Mouse (Mus musculus) embryonic facial prominence, embryonic 12.5 days (tissue): ENCODE data around the gene Usp12. TPM values are rescaled to one million over a fixed set of nuclear protein-coding genes. Genes with fewer than 3 reads are reported as not detected.

Experiments
- ATAC-seq: fragments of 200-750 bp; cut with Nextera tagmentation; 2 replicates; pipeline ENCODE4 v1.8.0; 2017; ENCODE audit not compliant: insufficient number of reproducible peaks, insufficient read depth, low FRiP score, low TSS enrichment
- H3K27ac ChIP-seq: fragments of 300-500 bp; sonication (generic); 2 replicates; pipeline ENCODE4 v1.5.1; 2016; ENCODE audit warnings: mild to moderate bottlenecking
- H3K27me3 ChIP-seq: fragments of 300-500 bp; sonication (generic); 2 replicates; pipeline ENCODE4 v1.6.1; 2016; ENCODE audit warnings: mild to moderate bottlenecking, moderate library complexity
- H3K36me3 ChIP-seq: fragments of 300-500 bp; sonication (generic); 2 replicates; pipeline ENCODE4 v1.6.1; 2016; ENCODE audit warnings: mild to moderate bottlenecking
- H3K4me1 ChIP-seq: fragments of 300-500 bp; sonication (generic); 2 replicates; pipeline ENCODE4 v1.6.1; 2016
- H3K4me2 ChIP-seq: fragments of 300-500 bp; sonication (generic); replicated peaks from 2 replicates; pipeline ENCODE4 v1.6.1; 2016; ENCODE audit warnings: mild to moderate bottlenecking, moderate library complexity
- H3K4me3 ChIP-seq: fragments of 300-500 bp; sonication (generic); 2 replicates; pipeline ENCODE4 v1.5.1; 2016; ENCODE audit warnings: mild to moderate bottlenecking
- H3K9ac ChIP-seq: fragments of 300-500 bp; sonication (generic); 2 replicates; pipeline ENCODE4 v1.6.1; 2016; ENCODE audit warnings: mild to moderate bottlenecking, moderate library complexity
- H3K9me3 ChIP-seq: fragments of 300-500 bp; sonication (generic); 2 replicates; pipeline ENCODE4 v1.6.1; 2016; ENCODE audit warnings: mild to moderate bottlenecking, moderate library complexity
- WGBS: fragments of 180-500 bp; shearing (Covaris S2); methylation state at CpG from one replicate; pipeline ENCODE4 v1.1.7; 2016; 5-methylcytosine and 5-hydroxymethylcytosine counted together
- polyA plus RNA-seq: library from polyadenylated mRNA; unstranded; fragments of >200 nt; fragmentation: Nextera tagmentation; extraction: Ambion mirVana; gene quantifications from 2 replicates; pipeline ENCODE4 v1.2.1, GENCODE M21; 2016

The Usp12 gene
- polyA plus RNA-seq, 1 experiment from 2014 or later = 20.3 TPM

GRCm38 (mm10) chr5:146794084-146794852 is 538 bp downstream of the Usp12 start:
- peak overlapping the region; percentile 89 for H3K9ac ChIP-seq
- peak overlapping the region; percentile 82 for H3K4me3 ChIP-seq
- H3K4me2 ChIP-seq = peak overlapping the region; percentile 60
- peak; percentile 61 for ATAC-seq
- H3K36me3 ChIP-seq = no peaks in the 10 kb centered on the region
- 1% methylated on average over 65 of the region's 83 CpGs for WGBS
- H3K4me1 ChIP-seq = peaks cover 24% of the 10 kb centered on the region
- no peaks in the 10 kb centered on the region for H3K9me3 ChIP-seq
- peak overlapping the region; percentile 85 for H3K27ac ChIP-seq
- no peaks in the 10 kb centered on the region for H3K27me3 ChIP-seq

- no peaks in the 10 kb centered on the region for H3K27me3 ChIP-seq
- H3K4me3 ChIP-seq = peak overlapping the region; percentile 82
- H3K9ac ChIP-seq = peak overlapping the region; percentile 89
- peak overlapping the region; percentile 60 for H3K4me2 ChIP-seq
- H3K36me3 ChIP-seq = no peaks in the 10 kb centered on the region
- H3K27ac ChIP-seq = peak overlapping the region; percentile 85
- peaks cover 24% of the 10 kb centered on the region for H3K4me1 ChIP-seq
- ATAC-seq = no peak
- no peaks in the 10 kb centered on the region for H3K9me3 ChIP-seq
- 9% methylated on average over 18 of the region's 18 CpGs for WGBS
Observed at GRCm38 (mm10) chr5:146793630-146794083, 1.1 kb downstream of the Usp12 start.

- H3K27ac ChIP-seq = no peak overlapping the region
- H3K27me3 ChIP-seq = no peaks in the 10 kb centered on the region
- peaks cover 24% of the 10 kb centered on the region for H3K4me1 ChIP-seq
- H3K9ac ChIP-seq = no peak overlapping the region
- H3K9me3 ChIP-seq = no peaks in the 10 kb centered on the region
- no peak overlapping the region for H3K4me3 ChIP-seq
- no peaks in the 10 kb centered on the region for H3K36me3 ChIP-seq
- ATAC-seq = no peak
- WGBS = 72% methylated on average over 7 of the region's 7 CpGs
- no peak overlapping the region for H3K4me2 ChIP-seq
Observed at GRCm38 (mm10) chr5:146792140-146792791, 2.5 kb downstream of the Usp12 start.

DNA sequence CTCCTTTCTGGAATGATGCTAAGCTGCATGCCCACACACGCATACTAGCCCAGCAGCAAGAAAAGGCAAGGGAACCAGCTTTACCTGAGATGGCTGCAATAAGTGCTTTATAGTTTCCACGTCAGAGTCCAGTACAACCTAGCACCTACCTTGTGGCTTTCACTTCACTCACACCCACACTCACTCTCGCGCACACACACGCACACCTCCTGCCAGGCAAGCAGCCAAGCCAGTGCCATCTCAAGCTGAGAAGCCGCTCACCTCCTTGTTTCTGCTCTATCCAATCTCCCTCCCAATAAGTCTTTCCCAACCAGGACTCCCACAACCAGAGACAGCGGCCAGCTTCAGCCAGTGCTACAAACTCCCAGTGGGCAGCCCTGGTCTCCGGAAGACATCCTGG is 3.9 kb downstream of the Usp12 start:
- H3K4me2 ChIP-seq = no peak overlapping the region

GRCm38 (mm10) chr5:146789413-146789812 is 5.4 kb downstream of the Usp12 start:
- no peaks in the 10 kb centered on the region for H3K36me3 ChIP-seq
- WGBS = 84% methylated on average over 9 of the region's 9 CpGs
- no peak overlapping the region for H3K9ac ChIP-seq
- no peaks in the 10 kb centered on the region for H3K9me3 ChIP-seq
- H3K27ac ChIP-seq = no peak overlapping the region
- no peak overlapping the region for H3K4me2 ChIP-seq
- no peak overlapping the region for H3K4me3 ChIP-seq
- no peaks in the 10 kb centered on the region for H3K27me3 ChIP-seq
- no peak for ATAC-seq
- H3K4me1 ChIP-seq = peaks cover 24% of the 10 kb centered on the region

More for the DNA sequence above, 3.9 kb downstream of the Usp12 start:
- Histone ChIP-seq H3K27me3 (no peaks in the 10 kb centered on the region), H3K9ac (no peak overlapping the region), H3K4me3 (no peak overlapping the region), H3K4me1 (peaks cover 24% of the 10 kb centered on the region), H3K27ac (no peak overlapping the region), H3K36me3 (no peaks in the 10 kb centered on the region), H3K9me3 (no peaks in the 10 kb centered on the region)
- ATAC-seq = no peak
- 74% methylated on average over 8 of the region's 8 CpGs for WGBS

GRCm38 (mm10) chr5:146786123-146786522 is 8.7 kb downstream of the Usp12 start:
- no peak overlapping the region for H3K9ac ChIP-seq
- H3K4me2 ChIP-seq = no peak overlapping the region
- H3K4me1 ChIP-seq = peaks cover 5% of the 10 kb centered on the region; the same call in 1 of the 2 replicates
- 86% methylated on average over 8 of the region's 8 CpGs for WGBS
- no peaks in the 10 kb centered on the region for H3K27me3 ChIP-seq
- no peaks in the 10 kb centered on the region for H3K36me3 ChIP-seq
- H3K4me3 ChIP-seq = no peak overlapping the region
- no peak for ATAC-seq
- no peak overlapping the region for H3K27ac ChIP-seq
- H3K9me3 ChIP-seq = no peaks in the 10 kb centered on the region

DNA sequence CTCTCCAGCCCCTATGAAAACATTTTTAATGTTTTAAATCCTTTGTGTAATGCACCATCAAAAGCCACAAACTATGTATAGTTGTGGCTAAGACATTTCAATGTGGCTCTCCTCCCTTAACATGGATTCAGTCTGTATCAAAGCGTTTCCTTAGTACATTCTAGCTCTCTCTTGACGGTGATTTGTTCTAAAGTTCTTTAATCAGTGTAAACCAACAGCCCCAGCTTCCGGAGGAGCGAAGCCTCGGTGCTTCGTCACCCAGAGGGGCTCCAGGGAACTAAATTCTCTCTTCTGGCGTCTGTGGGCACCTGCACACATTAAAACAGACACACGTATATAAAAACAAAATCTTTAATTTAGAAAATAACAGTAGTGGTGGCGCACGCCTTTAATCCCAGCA is 10.9 kb downstream of the Usp12 start:
- WGBS = 93% methylated on average over 10 of the region's 10 CpGs
- H3K27me3 ChIP-seq = no peaks in the 10 kb centered on the region
- no peak overlapping the region for H3K4me3 ChIP-seq
- ATAC-seq = no peak
- H3K27ac ChIP-seq = no peak overlapping the region
- H3K9ac ChIP-seq = no peak overlapping the region
- no peaks in the 10 kb centered on the region for H3K4me1 ChIP-seq
- H3K9me3 ChIP-seq = no peaks in the 10 kb centered on the region
- H3K4me2 ChIP-seq = no peak overlapping the region
- H3K36me3 ChIP-seq = no peaks in the 10 kb centered on the region

DNA sequence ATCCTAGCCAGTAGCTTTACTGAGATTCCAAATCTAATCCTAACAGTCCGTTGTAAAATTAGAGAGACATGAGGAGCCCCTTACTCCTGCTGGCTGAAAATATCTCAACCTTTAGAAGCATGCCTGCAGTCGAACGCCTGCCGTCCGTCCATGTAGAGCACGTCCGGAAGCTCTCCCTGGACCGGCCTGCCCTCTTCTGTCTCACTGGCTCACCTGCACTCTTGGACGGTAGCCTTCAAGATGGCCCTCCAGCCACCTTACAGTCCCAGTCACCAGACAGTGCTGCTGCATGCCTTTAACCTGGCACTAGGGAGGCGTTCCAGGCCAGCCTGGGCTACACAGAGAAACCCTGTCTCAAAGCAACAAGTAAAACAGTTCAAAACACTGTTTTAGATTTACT is 11.5 kb downstream of the Usp12 start:
- H3K4me3 ChIP-seq = no peak overlapping the region
- H3K9ac ChIP-seq = no peak overlapping the region
- no peak overlapping the region for H3K27ac ChIP-seq
- 93% methylated on average over 10 of the region's 10 CpGs for WGBS
- no peaks in the 10 kb centered on the region for H3K36me3 ChIP-seq
- H3K4me1 ChIP-seq = no peaks in the 10 kb centered on the region
- H3K4me2 ChIP-seq = no peak overlapping the region
- no peaks in the 10 kb centered on the region for H3K9me3 ChIP-seq
- ATAC-seq = no peak
- H3K27me3 ChIP-seq = no peaks in the 10 kb centered on the region

- Histone ChIP-seq H3K27ac (no peak overlapping the region), H3K27me3 (no peaks in the 10 kb centered on the region), H3K36me3 (no peaks in the 10 kb centered on the region), H3K9me3 (no peaks in the 10 kb centered on the region), H3K4me1 (no peaks in the 10 kb centered on the region), H3K9ac (no peak overlapping the region), H3K4me2 (no peak overlapping the region), H3K4me3 (no peak overlapping the region)
- ATAC-seq = no peak
- 85% methylated on average over 9 of the region's 9 CpGs for WGBS
Observed at GRCm38 (mm10) chr5:146781663-146782062, 13.1 kb downstream of the Usp12 start.

DNA sequence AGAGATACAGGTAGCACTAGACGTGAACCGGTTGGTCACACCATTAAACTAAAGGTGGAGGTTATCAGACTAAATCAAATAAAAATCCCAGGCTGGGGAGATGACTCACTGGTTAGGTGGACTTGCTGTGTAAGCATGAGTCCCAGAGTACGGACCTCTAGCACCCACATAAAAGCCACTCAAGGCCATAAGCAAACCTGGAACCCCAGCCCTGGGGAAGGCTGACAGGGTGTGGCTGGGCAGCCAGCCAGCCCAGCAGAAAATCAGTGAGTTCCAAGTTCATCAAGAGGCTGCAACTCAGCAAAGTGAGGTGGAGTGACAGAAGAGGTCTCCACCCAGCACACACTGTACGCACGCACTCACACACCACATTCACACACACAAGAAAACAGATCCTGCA is 14.9 kb downstream of the Usp12 start:
- WGBS = 92% methylated on average over 5 of the region's 5 CpGs
- ATAC-seq = no peak
- Histone ChIP-seq H3K9ac (no peak overlapping the region), H3K27ac (no peak overlapping the region), H3K4me1 (no peaks in the 10 kb centered on the region), H3K4me2 (no peak overlapping the region), H3K9me3 (no peaks in the 10 kb centered on the region), H3K4me3 (no peak overlapping the region), H3K27me3 (no peaks in the 10 kb centered on the region), H3K36me3 (0 out of 2 replicates have a peak, but pooled peaks cover under 1% of the 10 kb centered on the region)

GRCm38 (mm10) chr5:146776988-146777639 is 17.7 kb downstream of the Usp12 start:
- Histone ChIP-seq H3K27ac (no peak overlapping the region), H3K9ac (no peak overlapping the region), H3K27me3 (no peaks in the 10 kb centered on the region), H3K9me3 (no peaks in the 10 kb centered on the region), H3K4me3 (no peak overlapping the region), H3K4me2 (no peak overlapping the region), H3K4me1 (peaks cover under 1% of the 10 kb centered on the region; the same call in 1 of the 2 replicates), H3K36me3 (0 out of 2 replicates have a peak, but pooled peaks cover 3% of the 10 kb centered on the region)
- ATAC-seq = no peak
- WGBS = 91% methylated on average over 13 of the region's 13 CpGs
